Mouse (Mus musculus): ENCODE results near the gene Fmo5. TPM values are rescaled to one million over a fixed set of nuclear protein-coding genes. Genes with fewer than 3 reads are reported as not detected.

The Fmo5 gene
- polyA plus RNA-seq, 1 experiment = 5.8 TPM

DNA sequence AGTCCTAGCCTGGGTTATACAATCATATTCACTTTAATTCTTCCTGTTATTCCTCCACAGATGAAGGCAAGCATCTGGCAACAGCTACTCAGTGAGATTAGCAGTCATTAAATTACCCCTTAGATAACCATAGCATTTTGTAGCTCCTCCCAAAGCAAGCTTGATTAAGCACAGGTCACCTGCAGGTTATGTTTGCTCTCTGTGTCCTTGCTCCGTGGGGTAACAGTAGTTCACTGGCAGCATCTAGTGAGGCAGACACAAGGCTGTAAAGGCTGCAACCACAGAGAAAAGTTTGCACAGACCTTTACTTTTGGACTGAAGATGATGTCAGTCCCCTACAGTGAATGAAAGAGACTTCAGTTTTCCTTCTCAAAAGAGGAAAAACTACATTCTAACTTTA lies 13.4 kb upstream of the Fmo5 start:
- no peaks in the 10 kb centered on the region for H3K36me3 ChIP-seq (ENCODE audit: control insufficient read depth, insufficient read depth, low read length)
- no peaks in the 10 kb centered on the region for H3K4me1 ChIP-seq (replicated peaks; ENCODE audit: control insufficient read depth, insufficient read depth, low read length)
- no peak overlapping the region for H3K27ac ChIP-seq (ENCODE audit: control insufficient read depth, insufficient read depth, low read length)
- no peak for TF ChIP-seq CTCF (IDR thresholded peaks at IDR 0.05; ENCODE audit: borderline replicate concordance, control insufficient read depth, extremely low read depth, insufficient read depth, low read length, poor library complexity)
- H3K4me3 ChIP-seq (ENCODE audit: control insufficient read depth, insufficient read depth, low read length) = no peak overlapping the region
- H3K27me3 ChIP-seq (ENCODE audit: control insufficient read depth, insufficient read depth, low read length) = no peaks in the 10 kb centered on the region
- DNase-seq = no peak
- WGBS = 71% methylated on average over 1 of the region's 1 CpGs

DNA sequence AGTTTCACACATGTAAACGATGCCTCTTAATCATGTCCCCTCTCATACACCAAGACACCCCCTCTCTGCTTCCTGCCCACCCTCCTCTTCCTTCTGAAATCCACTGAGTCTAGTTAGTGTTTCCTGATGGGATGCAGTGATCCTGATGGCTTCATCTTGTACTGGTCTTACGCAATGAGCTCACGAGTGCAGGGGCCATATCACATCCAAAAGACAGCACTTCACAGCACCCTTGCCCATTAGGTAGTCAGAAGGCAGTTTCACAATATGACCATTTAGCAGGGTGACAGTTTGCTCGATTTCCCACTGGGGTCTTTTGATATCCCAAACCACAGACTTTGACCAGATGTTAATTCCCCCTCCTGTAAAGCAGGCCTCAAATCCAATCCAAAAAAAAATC lies 12.7 kb upstream of the Fmo5 start:
- no peaks in the 10 kb centered on the region for H3K36me3 ChIP-seq (ENCODE audit: control insufficient read depth, insufficient read depth, low read length)
- no peaks in the 10 kb centered on the region for H3K27me3 ChIP-seq (ENCODE audit: control insufficient read depth, insufficient read depth, low read length)
- H3K4me1 ChIP-seq (replicated peaks; ENCODE audit: control insufficient read depth, insufficient read depth, low read length) = no peaks in the 10 kb centered on the region
- 92% methylated on average over 4 of the region's 4 CpGs for WGBS
- no peak overlapping the region for H3K4me3 ChIP-seq (ENCODE audit: control insufficient read depth, insufficient read depth, low read length)
- H3K27ac ChIP-seq (ENCODE audit: control insufficient read depth, insufficient read depth, low read length) = no peak overlapping the region
- no peak for DNase-seq
- TF ChIP-seq CTCF (IDR thresholded peaks at IDR 0.05; ENCODE audit: borderline replicate concordance, control insufficient read depth, extremely low read depth, insufficient read depth, low read length, poor library complexity) (no peak), POLR2A (IDR thresholded peaks at IDR 0.05; ENCODE audit: control insufficient read depth, extremely low read depth, insufficient read depth, low read length, poor library complexity) (no peak)

DNA sequence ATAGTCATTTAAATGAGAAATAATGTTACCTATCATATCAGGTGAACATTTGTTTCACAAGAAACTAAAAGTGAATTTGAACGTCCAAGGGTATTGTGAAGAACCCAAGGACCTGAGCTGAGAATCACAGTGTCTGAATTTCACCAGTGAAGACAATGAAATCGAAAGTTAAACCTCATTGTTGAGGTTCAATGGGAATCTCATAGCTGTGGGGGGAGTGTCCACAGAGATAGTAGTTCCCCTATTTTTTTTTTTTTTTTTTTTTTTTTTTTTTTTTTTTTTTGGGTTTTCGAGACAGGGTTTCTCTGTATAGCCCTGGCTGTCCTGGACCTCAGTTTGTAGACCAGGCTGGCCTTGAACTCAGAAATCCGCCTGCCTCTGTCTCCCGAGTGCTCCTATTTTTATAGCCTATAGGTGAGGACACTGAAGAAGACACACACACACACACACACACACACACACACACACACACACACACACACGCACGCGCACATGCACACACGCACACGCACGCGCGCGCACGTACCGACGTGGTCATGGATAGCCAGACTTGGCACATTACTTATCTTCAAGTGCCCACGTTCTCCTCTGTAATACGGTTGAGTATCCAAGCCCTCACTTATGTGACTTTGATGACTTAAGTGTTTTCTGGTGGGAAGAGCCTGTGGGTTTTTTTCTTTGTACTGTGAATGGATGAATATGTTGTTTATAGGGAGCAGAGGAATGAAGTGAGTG lies 11.3 kb upstream of the Fmo5 start:
- DNase-seq = no peak
- Histone ChIP-seq H3K4me1 (replicated peaks; ENCODE audit: control insufficient read depth, insufficient read depth, low read length) (no peaks in the 10 kb centered on the region), H3K36me3 (ENCODE audit: control insufficient read depth, insufficient read depth, low read length) (no peaks in the 10 kb centered on the region), H3K27ac (ENCODE audit: control insufficient read depth, insufficient read depth, low read length) (no peak overlapping the region), H3K27me3 (ENCODE audit: control insufficient read depth, insufficient read depth, low read length) (no peaks in the 10 kb centered on the region), H3K4me3 (ENCODE audit: control insufficient read depth, insufficient read depth, low read length) (no peak overlapping the region)
- 93% methylated on average over 19 of the region's 19 CpGs for WGBS
- TF ChIP-seq POLR2A (IDR thresholded peaks at IDR 0.05; ENCODE audit: control insufficient read depth, extremely low read depth, insufficient read depth, low read length, poor library complexity) (no peak), CTCF (IDR thresholded peaks at IDR 0.05; ENCODE audit: borderline replicate concordance, control insufficient read depth, extremely low read depth, insufficient read depth, low read length, poor library complexity) (no peak)

DNA sequence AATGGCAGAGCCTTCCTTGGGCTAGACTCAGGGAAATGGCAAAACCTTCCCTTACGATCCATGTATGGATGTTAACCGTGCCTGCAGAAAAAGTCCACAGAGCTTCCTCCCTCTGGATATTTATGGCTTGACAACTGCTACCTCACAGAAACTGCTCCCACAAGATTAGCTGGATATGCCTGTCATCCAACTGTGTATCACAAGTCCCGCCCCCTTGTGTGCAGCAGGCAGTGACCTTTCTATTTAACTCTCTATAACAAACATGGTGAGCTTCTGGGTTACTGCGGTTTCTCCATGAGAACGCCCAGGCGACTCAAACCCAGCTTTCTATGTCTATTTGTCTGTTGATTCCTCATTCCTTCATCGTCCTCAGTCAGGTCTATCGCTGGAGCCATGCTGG lies 10.7 kb upstream of the Fmo5 start:
- WGBS = 96% methylated on average over 8 of the region's 8 CpGs
- H3K27me3 ChIP-seq (ENCODE audit: control insufficient read depth, insufficient read depth, low read length) = no peaks in the 10 kb centered on the region
- no peaks in the 10 kb centered on the region for H3K36me3 ChIP-seq (ENCODE audit: control insufficient read depth, insufficient read depth, low read length)
- DNase-seq = no peak
- H3K4me1 ChIP-seq (replicated peaks; ENCODE audit: control insufficient read depth, insufficient read depth, low read length) = no peaks in the 10 kb centered on the region
- H3K4me3 ChIP-seq (ENCODE audit: control insufficient read depth, insufficient read depth, low read length) = no peak overlapping the region
- no peak overlapping the region for H3K27ac ChIP-seq (ENCODE audit: control insufficient read depth, insufficient read depth, low read length)
- TF ChIP-seq CTCF (IDR thresholded peaks at IDR 0.05; ENCODE audit: borderline replicate concordance, control insufficient read depth, extremely low read depth, insufficient read depth, low read length, poor library complexity) = no peak
- TF ChIP-seq POLR2A (IDR thresholded peaks at IDR 0.05; ENCODE audit: control insufficient read depth, extremely low read depth, insufficient read depth, low read length, poor library complexity) = no peak

DNA sequence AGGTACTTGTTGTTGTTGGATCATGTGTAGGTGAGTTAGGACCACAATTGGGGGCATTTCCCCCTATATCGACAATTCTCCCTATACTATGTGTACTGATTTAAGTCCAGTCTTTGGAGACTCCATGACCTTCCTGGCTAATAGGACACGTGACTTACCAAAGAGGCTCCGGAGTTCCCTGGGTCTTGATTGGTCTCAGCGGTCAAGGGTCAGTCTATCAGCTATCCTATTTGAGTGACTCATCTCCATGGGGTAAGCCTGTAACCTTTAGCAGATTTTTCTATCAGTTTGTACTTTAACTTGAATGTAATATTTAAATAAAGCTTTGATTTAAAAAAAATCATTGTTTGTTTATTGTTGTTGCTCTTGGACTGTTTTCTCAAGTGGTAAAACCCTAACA lies 7.9 kb upstream of the Fmo5 start:
- H3K27me3 ChIP-seq (ENCODE audit: control insufficient read depth, insufficient read depth, low read length) = no peaks in the 10 kb centered on the region
- H3K4me1 ChIP-seq (replicated peaks; ENCODE audit: control insufficient read depth, insufficient read depth, low read length) = no peaks in the 10 kb centered on the region
- no peak overlapping the region for H3K4me3 ChIP-seq (ENCODE audit: control insufficient read depth, insufficient read depth, low read length)
- TF ChIP-seq CTCF (IDR thresholded peaks at IDR 0.05; ENCODE audit: borderline replicate concordance, control insufficient read depth, extremely low read depth, insufficient read depth, low read length, poor library complexity) (no peak), POLR2A (IDR thresholded peaks at IDR 0.05; ENCODE audit: control insufficient read depth, extremely low read depth, insufficient read depth, low read length, poor library complexity) (no peak)
- no peak for DNase-seq
- H3K27ac ChIP-seq (ENCODE audit: control insufficient read depth, insufficient read depth, low read length) = no peak overlapping the region
- no peaks in the 10 kb centered on the region for H3K36me3 ChIP-seq (ENCODE audit: control insufficient read depth, insufficient read depth, low read length)
- WGBS = 97% methylated on average over 4 of the region's 4 CpGs

DNA sequence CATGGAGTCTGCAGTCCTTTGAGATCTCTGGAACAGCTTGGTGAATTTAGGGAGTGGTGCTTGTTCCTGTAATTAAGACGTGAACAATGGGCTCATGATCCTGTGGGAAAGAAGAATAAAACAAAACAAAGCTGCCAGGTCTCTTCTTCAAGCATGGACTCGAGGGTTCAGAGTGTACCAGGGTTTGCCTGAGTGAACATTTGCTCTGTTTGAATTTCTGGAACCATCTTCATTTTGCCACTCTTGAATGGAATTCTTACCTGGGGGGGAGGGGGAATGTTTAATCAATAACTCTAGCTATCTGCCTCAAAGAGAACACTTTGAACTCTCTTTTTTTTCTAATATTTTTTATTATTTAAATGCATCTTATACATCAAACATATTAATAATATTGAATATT lies 4.0 kb upstream of the Fmo5 start:
- no peak for DNase-seq
- H3K4me3 ChIP-seq (ENCODE audit: control insufficient read depth, insufficient read depth, low read length) = no peak overlapping the region
- no peaks in the 10 kb centered on the region for H3K27me3 ChIP-seq (ENCODE audit: control insufficient read depth, insufficient read depth, low read length)
- WGBS = 90% methylated on average over 2 of the region's 2 CpGs
- TF ChIP-seq CTCF (IDR thresholded peaks at IDR 0.05; ENCODE audit: borderline replicate concordance, control insufficient read depth, extremely low read depth, insufficient read depth, low read length, poor library complexity) (no peak), POLR2A (IDR thresholded peaks at IDR 0.05; ENCODE audit: control insufficient read depth, extremely low read depth, insufficient read depth, low read length, poor library complexity) (no peak)
- H3K36me3 ChIP-seq (ENCODE audit: control insufficient read depth, insufficient read depth, low read length) = no peaks in the 10 kb centered on the region
- H3K27ac ChIP-seq (ENCODE audit: control insufficient read depth, insufficient read depth, low read length) = no peak overlapping the region
- H3K4me1 ChIP-seq (replicated peaks; ENCODE audit: control insufficient read depth, insufficient read depth, low read length) = peaks cover 9% of the 10 kb centered on the region

DNA sequence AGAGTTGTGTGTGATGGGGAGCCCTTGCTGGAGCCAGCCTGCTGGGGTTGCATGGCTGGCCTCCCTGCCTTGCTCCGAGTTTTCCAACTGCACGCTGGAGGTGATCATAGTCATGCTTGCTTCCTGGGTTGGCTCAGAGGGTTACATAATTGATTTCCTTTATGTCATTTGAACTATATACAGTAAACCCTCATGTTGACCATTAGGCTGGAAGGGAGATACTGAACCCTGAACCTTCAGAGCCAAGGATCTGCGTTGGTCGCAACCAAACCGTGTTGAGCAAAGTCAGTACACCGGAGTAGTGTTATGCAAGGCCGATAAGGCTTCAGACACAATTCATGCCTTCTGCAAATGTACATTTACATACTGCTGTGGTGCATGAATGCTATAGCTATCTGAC lies 711 bp upstream of the Fmo5 start:
- DNase-seq = no peak
- Histone ChIP-seq H3K4me3 (ENCODE audit: control insufficient read depth, insufficient read depth, low read length) (no peak overlapping the region), H3K4me1 (replicated peaks; ENCODE audit: control insufficient read depth, insufficient read depth, low read length) (peaks cover 9% of the 10 kb centered on the region), H3K27me3 (ENCODE audit: control insufficient read depth, insufficient read depth, low read length) (no peaks in the 10 kb centered on the region), H3K27ac (ENCODE audit: control insufficient read depth, insufficient read depth, low read length) (no peak overlapping the region), H3K36me3 (ENCODE audit: control insufficient read depth, insufficient read depth, low read length) (no peaks in the 10 kb centered on the region)
- no peak for TF ChIP-seq POLR2A (IDR thresholded peaks at IDR 0.05; ENCODE audit: control insufficient read depth, extremely low read depth, insufficient read depth, low read length, poor library complexity)
- no peak for TF ChIP-seq CTCF (IDR thresholded peaks at IDR 0.05; ENCODE audit: borderline replicate concordance, control insufficient read depth, extremely low read depth, insufficient read depth, low read length, poor library complexity)
- WGBS = 84% methylated on average over 7 of the region's 7 CpGs

Data from thymus, adult 2 months (tissue).